Mouse (Mus musculus) liver, adult (tissue): ENCODE data around the gene Tlcd2.

Source experiments
- GATA4 ChIP-seq: IDR thresholded peaks from 2 replicates; pipeline ENCODE4 v1.6.1; 2014; ENCODE audit warnings: mild to moderate bottlenecking, low read length; ENCODE audit not compliant: insufficient replicate concordance

Tlcd2 gene

GRCm38 (mm10) chr11:75473376-75473775 is 11.9 kb downstream of the Tlcd2 start:
- no peak for TF ChIP-seq GATA4

DNA sequence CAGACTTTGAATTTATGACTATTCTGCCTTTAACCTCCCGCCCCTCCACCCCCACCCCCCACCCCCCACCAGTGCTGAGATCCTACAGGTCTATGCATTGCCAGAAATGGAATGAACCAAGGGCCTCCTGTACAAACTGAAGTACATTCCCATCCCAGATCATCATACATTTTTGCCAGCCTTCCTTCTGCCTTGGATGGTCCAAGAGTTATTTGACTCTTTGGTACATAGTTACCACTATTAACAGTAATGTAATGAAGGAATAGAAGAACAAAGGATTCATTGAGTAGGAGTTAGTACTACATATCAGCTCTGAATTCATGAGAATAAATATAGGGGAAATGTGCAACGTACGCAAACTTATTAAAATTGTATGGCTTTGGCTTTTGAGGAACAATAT is 24.7 kb downstream of the Tlcd2 start:
- TF ChIP-seq GATA4, result no peak

GRCm38 (mm10) chr11:75486601-75487285 is 25.2 kb downstream of the Tlcd2 start, which contains the start of gene Prpf8:
Gene Prpf8, plus strand, starts transcription at chr11:75486816.
- TF ChIP-seq GATA4, result no peak

GRCm38 (mm10) chr11:75487496-75487895 is 26.0 kb downstream of the Tlcd2 start:
- TF ChIP-seq GATA4, result no peak

DNA sequence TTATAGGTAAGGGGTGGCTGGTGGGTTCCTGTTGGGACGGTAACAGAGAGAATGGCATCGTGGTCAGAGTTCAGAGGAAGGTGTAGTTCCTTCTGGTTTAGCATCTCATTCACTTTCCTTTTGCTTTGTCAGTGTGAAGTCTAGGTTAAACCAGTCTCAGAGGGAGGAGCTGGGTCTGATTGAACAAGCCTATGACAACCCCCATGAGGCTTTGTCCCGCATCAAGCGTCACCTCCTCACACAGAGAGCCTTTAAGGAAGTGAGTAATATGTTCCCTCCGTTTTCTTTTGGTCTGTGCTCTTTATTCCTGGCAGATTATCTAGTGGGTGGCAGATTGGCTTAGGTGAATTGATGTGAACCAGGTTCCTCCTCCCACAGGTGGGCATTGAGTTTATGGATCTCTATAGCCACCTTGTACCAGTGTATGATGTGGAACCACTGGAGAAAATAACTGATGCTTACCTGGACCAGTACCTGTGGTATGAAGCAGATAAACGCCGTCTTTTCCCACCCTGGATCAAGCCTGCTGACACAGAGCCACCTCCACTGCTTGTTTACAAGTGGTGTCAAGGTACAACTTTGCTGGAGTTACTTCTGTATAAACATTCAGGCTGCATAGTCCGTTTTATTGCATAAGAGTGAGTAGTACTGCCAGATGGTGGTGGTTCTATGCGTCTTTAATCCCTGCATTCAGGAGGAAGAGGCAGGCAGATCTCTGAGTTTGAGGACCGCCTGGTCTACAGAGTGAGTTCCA is 33.0 kb downstream of the Tlcd2 start:
- no peak for TF ChIP-seq GATA4

- no peak for TF ChIP-seq GATA4
Observed at GRCm38 (mm10) chr11:75498126-75498525, 36.6 kb downstream of the Tlcd2 start.

- TF ChIP-seq GATA4, result no peak
Observed at GRCm38 (mm10) chr11:75508162-75508561, 46.6 kb downstream of the Tlcd2 start.

GRCm38 (mm10) chr11:75508904-75509303 is 47.4 kb downstream of the Tlcd2 start:
- no peak for TF ChIP-seq GATA4

GRCm38 (mm10) chr11:75509741-75510626 is 48.5 kb downstream of the Tlcd2 start, which contains the start of gene Rilp:
Gene Rilp, plus strand, starts transcription at chr11:75510094.
- no peak for TF ChIP-seq GATA4

- no peak for TF ChIP-seq GATA4
Observed at GRCm38 (mm10) chr11:75510627-75510993, 49.1 kb downstream of the Tlcd2 start.

DNA sequence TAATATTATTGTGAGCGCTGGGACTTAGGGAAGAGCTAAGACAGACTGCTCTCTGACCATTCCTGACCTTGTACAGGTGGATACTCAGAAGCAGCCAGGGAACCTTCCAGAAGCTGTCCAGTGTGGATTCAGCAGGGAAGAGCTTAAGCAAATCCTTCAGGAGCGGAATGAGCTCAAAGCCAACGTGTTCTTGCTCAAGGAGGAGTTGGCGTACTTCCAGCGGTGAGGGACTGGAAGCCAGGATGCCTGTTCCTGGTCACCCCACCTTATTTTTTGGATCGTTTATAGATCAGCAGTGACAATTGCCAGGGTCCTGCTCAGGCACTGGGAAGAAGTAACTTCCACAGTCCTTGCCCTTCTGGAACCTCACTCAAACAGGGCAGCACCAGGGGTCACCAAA is 49.7 kb downstream of the Tlcd2 start:
- TF ChIP-seq GATA4, result no peak

- TF ChIP-seq GATA4, result no peak
Observed at GRCm38 (mm10) chr11:75512301-75513018, 50.9 kb downstream of the Tlcd2 start.

GRCm38 (mm10) chr11:75513336-75513735 is 51.8 kb downstream of the Tlcd2 start, which contains the start of gene Scarf1:
Gene Scarf1, plus strand, starts transcription at chr11:75513540.
- TF ChIP-seq GATA4, result no peak

GRCm38 (mm10) chr11:75515186-75515585 is 53.7 kb downstream of the Tlcd2 start:
- TF ChIP-seq GATA4, result no peak

GRCm38 (mm10) chr11:75519834-75520633 is 58.5 kb downstream of the Tlcd2 start:
- TF ChIP-seq GATA4, result no peak
